Mouse (Mus musculus) midbrain, postnatal 0 days (tissue): ENCODE data around the gene Coro1a. TPM values are rescaled to one million over a fixed set of nuclear protein-coding genes. Genes with fewer than 3 reads are reported as not detected.

Source experiments
- ATAC-seq: fragments of 200-750 bp; cut with Nextera tagmentation; 2 replicates; pipeline ENCODE4 v1.8.0; 2017; ENCODE audit warnings: moderate number of reproducible peaks, mild to moderate bottlenecking, moderate TSS enrichment, moderate library complexity; ENCODE audit not compliant: low FRiP score
- DNase-seq: peaks from one replicate; pipeline ENCODE4 v3.0.0-alpha.2; 2015; ENCODE audit warnings: low spot score
- H3K27ac ChIP-seq: fragments of 300-500 bp; sonication (generic); 2 replicates; pipeline ENCODE4 v1.5.1; 2014; ENCODE audit warnings: low read depth, mild to moderate bottlenecking, low read length, mixed read lengths
- H3K27me3 ChIP-seq: fragments of 300-500 bp; sonication (generic); 2 replicates; pipeline ENCODE4 v1.6.1; 2014; ENCODE audit warnings: low read length, control low read depth, mixed read lengths; ENCODE audit not compliant: insufficient read depth
- H3K36me3 ChIP-seq: fragments of 300-500 bp; sonication (generic); 2 replicates; pipeline ENCODE4 v1.6.1; 2014; ENCODE audit warnings: low read length, control low read depth, mixed read lengths; ENCODE audit not compliant: insufficient read depth
- H3K4me1 ChIP-seq: fragments of 300-500 bp; sonication (generic); 2 replicates; pipeline ENCODE4 v1.6.1; 2014; ENCODE audit warnings: mild to moderate bottlenecking, control low read depth, antibody characterized with exemption, low read length, mixed read lengths; ENCODE audit not compliant: insufficient read depth
- H3K4me2 ChIP-seq: fragments of 300-500 bp; sonication (generic); 2 replicates; pipeline ENCODE4 v1.6.1; 2014; ENCODE audit warnings: low read depth, mild to moderate bottlenecking, low read length, mixed read lengths; ENCODE audit not compliant: poor library complexity, severe bottlenecking
- H3K4me3 ChIP-seq: fragments of 300-500 bp; sonication (generic); 2 replicates; pipeline ENCODE4 v1.5.1; 2014; ENCODE audit warnings: low read depth, mild to moderate bottlenecking, low read length, moderate library complexity
- H3K9ac ChIP-seq: fragments of 300-500 bp; sonication (generic); replicated peaks from 2 replicates; pipeline ENCODE4 v1.6.1; 2014; ENCODE audit warnings: mild to moderate bottlenecking, low read length, moderate library complexity, mixed read lengths; ENCODE audit not compliant: poor library complexity, severe bottlenecking
- H3K9me3 ChIP-seq: fragments of 300-500 bp; sonication (generic); 2 replicates; pipeline ENCODE4 v1.6.1; 2016; ENCODE audit warnings: low read length, control low read depth
- CTCF ChIP-seq: IDR thresholded peaks from 2 replicates; pipeline ENCODE4 v1.5.1; 2016; ENCODE audit warnings: antibody characterized with exemption, mild to moderate bottlenecking
- WGBS: fragments of 180-500 bp; shearing (Covaris S2); extraction: QIAGEN DNeasy Blood & Tissue Kit; methylation state at CpG from one replicate; pipeline ENCODE4 v1.1.7; 2014; 5-methylcytosine and 5-hydroxymethylcytosine counted together
- polyA plus RNA-seq: library from polyadenylated mRNA; unstranded; fragments of >200 nt; fragmentation: Nextera tagmentation; extraction: Ambion mirVana; gene quantifications from 2 replicates; pipeline ENCODE4 v1.2.1, GENCODE M21; 2015
- total RNA-seq: library from RNA; depleted of rRNA; stranded (reverse); fragments of >200 nt; gene quantifications from 2 replicates; pipeline ENCODE4 v1.2.3, GENCODE M21; 2014

Gene Coro1a
- total and polyA plus RNA-seq, 2 experiments from 2014 or later: 93.4 to 98.9 TPM

DNA sequence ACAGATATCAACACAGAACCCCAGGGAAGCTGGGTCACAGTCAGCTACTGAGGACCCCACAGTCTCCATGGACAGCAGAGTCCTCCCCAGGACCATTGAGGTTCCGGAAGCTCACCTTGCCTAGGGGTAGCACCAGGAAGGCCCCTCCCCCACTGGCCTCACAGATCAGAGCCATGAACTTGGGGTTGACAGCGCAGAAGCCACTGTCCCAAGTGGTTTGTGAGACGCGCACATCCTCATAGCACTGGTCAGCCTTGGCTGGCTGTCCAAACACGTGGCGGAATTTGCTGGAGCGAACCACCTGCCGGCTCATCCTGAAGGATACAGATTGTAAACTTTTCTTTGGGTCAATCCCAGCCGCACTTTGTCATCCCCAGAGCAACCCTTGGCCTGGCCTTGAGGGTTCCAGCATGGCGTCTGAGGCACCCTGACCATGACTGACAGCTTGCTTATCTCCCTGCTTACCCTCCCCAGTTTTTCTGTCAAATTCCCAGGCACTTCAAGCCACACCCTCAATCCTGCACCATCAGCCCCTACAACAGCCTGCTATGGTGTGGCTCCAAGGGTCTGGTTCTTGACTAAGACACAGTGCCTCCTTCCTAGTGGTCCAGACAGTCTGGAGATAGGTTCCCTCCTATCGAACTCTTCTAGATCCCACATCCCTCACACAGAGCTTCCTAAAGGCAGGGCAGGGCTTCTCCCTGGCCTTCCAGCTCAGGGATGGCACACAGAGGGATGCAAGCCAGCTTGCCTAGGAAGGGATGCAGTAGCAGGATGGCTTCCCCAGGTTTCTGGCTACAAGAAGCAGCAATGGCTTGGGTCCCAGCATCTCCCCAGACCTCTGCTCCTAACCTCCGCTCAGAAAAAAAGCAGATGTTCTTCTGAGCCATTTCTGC, 4.5 kb downstream of the Coro1a start:
- ATAC-seq (no peak), DNase-seq (no peak)
- WGBS: 81% methylated on average over 12 of the region's 12 CpGs
- Histone ChIP-seq H3K27me3 (no peaks in the 10 kb centered on the region), H3K4me3 (peak overlapping the region; percentile 56), H3K4me2 (peak overlapping the region; percentile 75), H3K9me3 (no peaks in the 10 kb centered on the region), H3K9ac (peak overlapping the region; percentile 80), H3K4me1 (peaks cover 17% of the 10 kb centered on the region), H3K27ac (peak overlapping the region; percentile 74), H3K36me3 (peaks cover 16% of the 10 kb centered on the region)
- TF ChIP-seq CTCF: no peak

DNA sequence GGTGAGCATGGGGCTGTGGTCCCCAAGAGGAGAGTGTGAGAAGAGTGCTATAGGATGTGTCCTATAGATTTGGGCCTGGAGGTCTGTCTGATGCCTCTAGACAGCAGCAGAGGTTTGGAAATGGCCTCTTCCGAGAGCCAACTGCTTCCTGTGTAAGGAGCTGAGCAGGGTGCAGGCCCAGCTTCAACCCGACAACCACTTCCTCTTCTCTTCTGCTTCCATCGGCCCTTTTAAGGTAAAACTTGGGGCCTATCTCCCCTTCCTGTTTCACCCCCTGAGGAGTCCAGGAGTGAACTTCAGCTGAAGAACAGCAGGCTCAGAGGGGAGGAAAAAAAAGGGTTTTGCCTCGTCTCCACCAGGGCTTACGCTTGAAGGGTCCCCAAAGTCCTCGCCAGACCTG, 5.2 kb downstream of the Coro1a start:
- H3K9me3 ChIP-seq: no peaks in the 10 kb centered on the region
- no peak for DNase-seq
- TF ChIP-seq CTCF: no peak
- no peaks in the 10 kb centered on the region for H3K27me3 ChIP-seq
- no peak overlapping the region for H3K27ac ChIP-seq
- peak overlapping the region; percentile 75 for H3K4me2 ChIP-seq
- peak overlapping the region; percentile 34; the same call in 1 of the 2 replicates for H3K9ac ChIP-seq
- WGBS: 88% methylated on average over 6 of the region's 6 CpGs
- H3K4me3 ChIP-seq: no peak overlapping the region
- H3K36me3 ChIP-seq: peaks cover 16% of the 10 kb centered on the region
- peaks cover 17% of the 10 kb centered on the region for H3K4me1 ChIP-seq
- no peak for ATAC-seq

DNA sequence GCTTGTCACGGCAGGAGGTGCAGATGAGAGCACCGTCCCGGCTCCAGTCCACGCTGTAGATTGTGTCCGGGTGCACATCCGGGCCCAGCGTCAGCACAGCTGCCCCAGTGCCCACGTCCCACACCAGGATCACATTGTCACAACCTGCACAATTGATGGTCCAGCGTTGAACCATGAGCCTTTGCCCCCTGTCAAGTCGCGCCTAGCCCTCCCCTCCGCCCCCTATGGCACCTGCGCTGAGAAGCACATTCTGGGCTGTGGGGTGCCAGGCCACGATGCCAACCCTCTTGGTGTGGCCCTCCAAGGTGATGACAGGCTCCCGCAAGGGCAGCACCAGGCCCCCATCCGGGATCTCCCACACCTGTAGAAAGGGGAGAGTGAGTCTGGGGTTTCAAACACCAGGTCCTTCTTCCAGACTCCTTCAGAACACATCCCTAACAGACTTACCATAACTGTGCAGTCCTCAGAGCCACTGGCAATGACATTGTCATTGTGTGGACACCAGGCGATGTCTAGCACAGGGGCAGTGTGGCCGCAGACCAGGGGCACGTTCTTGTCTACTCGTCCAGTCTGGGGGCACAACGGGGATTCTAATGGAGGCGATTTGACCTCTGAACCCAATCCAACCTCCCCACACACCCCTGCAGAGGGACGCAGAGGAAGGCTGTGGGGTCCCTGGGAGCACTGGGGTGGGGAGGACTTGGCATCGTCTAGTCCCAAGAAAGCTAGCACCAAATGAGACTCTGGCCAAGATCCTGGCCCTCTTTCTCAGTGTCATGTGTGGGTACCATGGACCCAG, 5.8 kb downstream of the Coro1a start:
- Histone ChIP-seq H3K9ac (peak overlapping the region; percentile 34; the same call in 1 of the 2 replicates), H3K4me1 (peaks cover 23% of the 10 kb centered on the region), H3K9me3 (no peaks in the 10 kb centered on the region), H3K27me3 (no peaks in the 10 kb centered on the region), H3K36me3 (peaks cover 16% of the 10 kb centered on the region), H3K4me3 (peak overlapping the region; percentile 3; the same call in 1 of the 2 replicates), H3K4me2 (peak overlapping the region; percentile 33), H3K27ac (0 out of 2 replicates have a peak overlapping the region, but pooled peaks have one; percentile 14)
- 60% methylated on average over 24 of the region's 24 CpGs for WGBS
- no peak for DNase-seq
- ATAC-seq: no peak
- TF ChIP-seq CTCF: no peak

DNA sequence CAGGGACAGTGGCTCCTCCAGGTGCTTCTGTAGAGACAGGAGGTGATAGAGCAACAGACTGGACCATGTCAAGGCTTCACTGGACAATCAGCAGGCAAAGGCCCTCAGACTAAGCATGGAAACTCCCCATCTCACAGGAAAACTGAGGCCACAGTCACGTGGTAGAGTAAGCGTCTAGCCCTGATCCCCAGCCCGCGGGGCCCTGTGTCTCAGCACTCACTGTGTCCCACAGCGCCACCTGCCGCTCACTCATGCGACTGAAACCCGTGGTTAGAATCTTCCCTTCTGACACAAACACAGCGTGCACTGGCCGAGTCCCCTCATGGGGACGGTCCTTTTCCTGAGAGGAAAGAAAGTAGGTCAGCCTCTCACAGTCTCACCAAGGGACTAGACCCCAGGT, 6.5 kb downstream of the Coro1a start:
- peak overlapping the region; percentile 34; the same call in 1 of the 2 replicates for H3K9ac ChIP-seq
- 0 out of 2 replicates have a peak overlapping the region, but pooled peaks have one; percentile 14 for H3K27ac ChIP-seq
- WGBS: 2% methylated on average over 11 of the region's 11 CpGs
- TF ChIP-seq CTCF: peak; percentile 91
- H3K4me3 ChIP-seq: peak overlapping the region; percentile 3; the same call in 1 of the 2 replicates
- peak; percentile 92 for DNase-seq
- H3K9me3 ChIP-seq: no peaks in the 10 kb centered on the region
- peak; percentile 20; the same call in 1 of the 2 replicates for ATAC-seq
- H3K4me2 ChIP-seq: peak overlapping the region; percentile 33
- H3K27me3 ChIP-seq: no peaks in the 10 kb centered on the region
- peaks cover 24% of the 10 kb centered on the region for H3K4me1 ChIP-seq
- peaks cover 16% of the 10 kb centered on the region for H3K36me3 ChIP-seq

DNA sequence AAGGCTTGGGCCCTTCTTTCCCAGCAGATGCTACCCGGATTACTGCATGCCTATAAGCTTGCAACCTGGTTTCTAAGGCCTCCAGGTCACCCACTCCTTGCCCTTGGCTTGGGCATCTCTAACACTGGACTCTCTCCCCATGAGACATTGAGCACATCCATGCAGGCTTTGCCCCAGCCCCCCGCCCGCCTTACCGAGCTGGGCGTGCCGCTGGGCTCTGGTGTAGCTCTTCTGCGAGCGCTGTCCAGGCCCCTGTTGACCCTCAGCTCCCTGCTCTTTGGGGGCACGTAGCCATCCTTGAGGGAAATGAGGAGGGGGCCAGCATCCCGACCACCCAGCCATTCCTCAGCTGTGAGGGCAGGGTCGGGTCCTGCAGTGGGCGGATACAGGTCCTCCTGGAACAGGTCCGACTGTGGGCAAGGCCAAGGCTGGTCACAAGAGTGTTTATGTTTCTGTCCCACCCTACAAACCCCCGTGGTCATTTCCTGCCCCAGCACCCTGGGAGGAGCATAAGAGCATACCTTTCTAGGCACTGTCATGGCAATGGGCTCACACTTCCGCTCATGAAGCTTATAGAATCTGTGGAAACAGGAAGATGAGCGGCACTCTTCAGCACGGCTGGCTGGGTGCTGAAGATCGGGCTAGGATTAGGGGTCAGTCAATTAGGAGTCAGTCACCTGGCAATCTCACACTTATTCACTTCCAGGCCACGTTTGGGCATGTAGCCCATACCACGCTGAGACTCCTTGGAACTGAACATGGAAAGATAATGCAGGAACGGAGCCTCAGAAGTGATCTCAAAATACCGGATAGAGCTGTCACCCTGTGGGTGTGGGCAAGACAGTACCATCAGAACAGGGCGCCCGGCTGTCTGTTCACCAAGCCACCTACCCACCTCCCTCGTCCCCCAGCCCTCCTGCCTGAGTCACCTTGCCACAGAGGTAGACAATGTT, 7.2 kb downstream of the Coro1a start:
- peaks cover 16% of the 10 kb centered on the region for H3K36me3 ChIP-seq
- no peak overlapping the region for H3K4me3 ChIP-seq
- H3K9me3 ChIP-seq: no peaks in the 10 kb centered on the region
- H3K4me1 ChIP-seq: peaks cover 24% of the 10 kb centered on the region
- ATAC-seq (no peak), DNase-seq (no peak)
- H3K4me2 ChIP-seq: 0 out of 2 replicates have a peak overlapping the region, but pooled peaks have one; percentile 33
- no peak for TF ChIP-seq CTCF
- 82% methylated on average over 25 of the region's 25 CpGs for WGBS
- no peaks in the 10 kb centered on the region for H3K27me3 ChIP-seq
- H3K9ac ChIP-seq: no peak overlapping the region
- H3K27ac ChIP-seq: no peak overlapping the region
